Mouse (Mus musculus) liver, adult (tissue): Measurements from ENCODE around the gene Iqschfp.

Experiments
- GATA4 ChIP-seq: IDR thresholded peaks from 2 replicates; pipeline ENCODE4 v1.6.1; 2014; ENCODE audit warnings: mild to moderate bottlenecking, low read length; ENCODE audit not compliant: insufficient replicate concordance

Iqschfp gene

GRCm38 (mm10) chr3:68403343-68403742, 511.3 kb downstream of the Iqschfp start:
- no peak for TF ChIP-seq GATA4

- TF ChIP-seq GATA4: no peak
These were observed 511.8 kb downstream of the Iqschfp start for GRCm38 (mm10) chr3:68403783-68404217.

- no peak for TF ChIP-seq GATA4
These were observed 513.7 kb downstream of the Iqschfp start for GRCm38 (mm10) chr3:68405724-68406123.

GRCm38 (mm10) chr3:68412262-68412661, 520.2 kb downstream of the Iqschfp start:
- TF ChIP-seq GATA4: no peak

- no peak for TF ChIP-seq GATA4
These were observed 527.8 kb downstream of the Iqschfp start for GRCm38 (mm10) chr3:68419792-68420191.

- TF ChIP-seq GATA4: no peak
These were observed 528.9 kb downstream of the Iqschfp start for GRCm38 (mm10) chr3:68420927-68421326.

GRCm38 (mm10) chr3:68421849-68422248, 529.8 kb downstream of the Iqschfp start:
- TF ChIP-seq GATA4: no peak

GRCm38 (mm10) chr3:68428081-68428480, 536.0 kb downstream of the Iqschfp start:
- TF ChIP-seq GATA4: no peak

GRCm38 (mm10) chr3:68434435-68434834, 542.4 kb downstream of the Iqschfp start:
- no peak for TF ChIP-seq GATA4

GRCm38 (mm10) chr3:68434897-68435296, 542.9 kb downstream of the Iqschfp start:
- no peak for TF ChIP-seq GATA4

GRCm38 (mm10) chr3:68448480-68448879, 556.4 kb downstream of the Iqschfp start:
- TF ChIP-seq GATA4: no peak

- no peak for TF ChIP-seq GATA4
These were observed 559.6 kb downstream of the Iqschfp start for GRCm38 (mm10) chr3:68451634-68452033.

GRCm38 (mm10) chr3:68453266-68453665, 561.2 kb downstream of the Iqschfp start:
- TF ChIP-seq GATA4: no peak

GRCm38 (mm10) chr3:68453719-68454455, 561.9 kb downstream of the Iqschfp start:
- no peak for TF ChIP-seq GATA4

- TF ChIP-seq GATA4: no peak
These were observed 574.6 kb downstream of the Iqschfp start for GRCm38 (mm10) chr3:68466643-68467042.

GRCm38 (mm10) chr3:68467941-68468687, 576.1 kb downstream of the Iqschfp start:
- TF ChIP-seq GATA4: peak; percentile 41; the same call in 1 of the 2 replicates
